Mouse (Mus musculus) CH12.LX (cell line): ENCODE results near the gene Lrmda. TPM values are rescaled to one million over a fixed set of nuclear protein-coding genes. Genes with fewer than 3 reads are reported as not detected.

ENCODE experiments used
- DNase-seq: peaks from one replicate; pipeline ENCODE4 v3.0.0-alpha.2; 2013; ENCODE audit errors: extremely low read depth
- H3K27ac ChIP-seq: 2 replicates; pipeline ENCODE4 v1.5.1; 2012; ENCODE audit warnings: low read depth, mild to moderate bottlenecking, control low read depth, moderate library complexity; ENCODE audit not compliant: insufficient read depth
- H3K27me3 ChIP-seq: replicated peaks from 2 replicates; pipeline ENCODE3; 2012; ENCODE audit warnings: inconsistent platforms
- H3K36me3 ChIP-seq, 2 experiments: replicated peaks in 1 of 2; 2 replicates each; pipeline versions ENCODE3 to v1.6.1; 2012; ENCODE audit warnings: inconsistent platforms in 1 of 2, low read length in 1 of 2, mild to moderate bottlenecking in 1 of 2, mixed read lengths in 1 of 2, moderate library complexity in 1 of 2; ENCODE audit not compliant: control insufficient read depth in 1 of 2, insufficient read depth in 1 of 2
- H3K4me1 ChIP-seq, 2 experiments: 2 replicates each; pipeline ENCODE4 v1.6.1; 2012; ENCODE audit warnings: inconsistent platforms in 1 of 2, moderate library complexity in 1 of 2; ENCODE audit not compliant: insufficient read depth in 2 of 2, control insufficient read depth in 1 of 2
- H3K4me2 ChIP-seq: 2 replicates; pipeline ENCODE4 v1.6.1; 2012; ENCODE audit warnings: low read depth, mild to moderate bottlenecking, control low read depth; ENCODE audit not compliant: poor library complexity, insufficient read depth, severe bottlenecking
- H3K4me3 ChIP-seq, 3 experiments: fragments of 150-350 bp in 1 of 3; sonication (generic) in 1 of 3; replicated peaks in 1 of 3; 2 replicates each; pipeline versions ENCODE3 to v1.5.1; 2011 to 2012; ENCODE audit warnings: low read depth in 2 of 3, low read length in 2 of 3, mild to moderate bottlenecking in 2 of 3, moderate library complexity in 2 of 3, control low read depth in 1 of 3, improper control_type of control experiment in 1 of 3, inconsistent platforms in 1 of 3, mixed read lengths in 1 of 3; ENCODE audit not compliant: poor library complexity in 1 of 3
- H3K79me2 ChIP-seq: replicated peaks from 2 replicates; pipeline ENCODE4 v1.6.1; 2012; ENCODE audit warnings: mild to moderate bottlenecking, moderate library complexity; ENCODE audit not compliant: control insufficient read depth, poor library complexity, insufficient read depth, severe bottlenecking; ENCODE audit errors: extremely low read depth
- H3K9ac ChIP-seq: 2 replicates; pipeline ENCODE4 v1.6.1; 2012; ENCODE audit warnings: low read depth, mild to moderate bottlenecking, control low read depth, moderate library complexity; ENCODE audit not compliant: insufficient read depth
- H3K9me3 ChIP-seq: replicated peaks from 2 replicates; pipeline ENCODE3; 2012; ENCODE audit warnings: low read length, inconsistent platforms, mixed read lengths
- BHLHE40 ChIP-seq: IDR thresholded peaks from 2 replicates; pipeline ENCODE4 v1.6.1; 2011; ENCODE audit warnings: mild to moderate bottlenecking, low read depth, low read length, improper control_type of control experiment
- CHD1 ChIP-seq: IDR thresholded peaks from 2 replicates; pipeline ENCODE4 v1.6.1; 2012; ENCODE audit warnings: low read depth, low read length, improper control_type of control experiment, inconsistent platforms
- ETS1 ChIP-seq: conservative IDR thresholded peaks from 2 replicates; pipeline ENCODE4 v1.6.1; 2012; ENCODE audit warnings: low read depth, mild to moderate bottlenecking, inconsistent platforms, low read length, improper control_type of control experiment, moderate library complexity
- GABPA ChIP-seq: IDR thresholded peaks from 2 replicates; pipeline ENCODE4 v1.6.1; 2012; ENCODE audit warnings: low read depth, low read length, improper control_type of control experiment, inconsistent platforms; ENCODE audit not compliant: insufficient replicate concordance
- HCFC1 ChIP-seq: IDR thresholded peaks from 2 replicates; pipeline ENCODE4 v1.6.1; 2012; ENCODE audit warnings: low read depth, mild to moderate bottlenecking, inconsistent platforms, low read length, improper control_type of control experiment
- IRF4 ChIP-seq: IDR thresholded peaks from 2 replicates; pipeline ENCODE4 v1.6.1; 2014; ENCODE audit warnings: low read depth, mild to moderate bottlenecking, inconsistent platforms, low read length, improper control_type of control experiment
- MAFK ChIP-seq: IDR thresholded peaks from 2 replicates; pipeline ENCODE4 v1.6.1; 2011; ENCODE audit warnings: low read length, improper control_type of control experiment; ENCODE audit not compliant: insufficient replicate concordance
- MAX ChIP-seq: IDR thresholded peaks from 2 replicates; pipeline ENCODE4 v1.6.1; 2011; ENCODE audit warnings: low read length, improper control_type of control experiment
- MXI1 ChIP-seq: IDR thresholded peaks from 2 replicates; pipeline ENCODE4 v1.6.1; 2011; ENCODE audit warnings: mild to moderate bottlenecking, low read depth, low read length, improper control_type of control experiment
- MYC ChIP-seq: IDR thresholded peaks from 2 replicates; pipeline ENCODE4 v1.6.1; 2011; ENCODE audit warnings: low read depth, mild to moderate bottlenecking, improper control_type of control experiment, low read length
- NRF1 ChIP-seq: IDR thresholded peaks from 2 replicates; pipeline ENCODE4 v1.6.1; 2014; ENCODE audit warnings: low read depth, mild to moderate bottlenecking, inconsistent platforms, low read length, improper control_type of control experiment, moderate library complexity
- POLR2A ChIP-seq: IDR thresholded peaks from 2 replicates; pipeline ENCODE4 v1.6.1; 2011; ENCODE audit warnings: low read depth, mild to moderate bottlenecking, improper control_type of control experiment, low read length
- POLR2AphosphoS2 ChIP-seq: IDR thresholded peaks from 2 replicates; pipeline ENCODE4 v1.6.1; 2011; ENCODE audit warnings: low read depth, low read length, improper control_type of control experiment
- RAD21 ChIP-seq: IDR thresholded peaks from 2 replicates; pipeline ENCODE4 v1.6.1; 2011; ENCODE audit warnings: low read depth, mild to moderate bottlenecking, low read length, improper control_type of control experiment, moderate library complexity
- RCOR1 ChIP-seq: conservative IDR thresholded peaks from 2 replicates; pipeline ENCODE4 v1.6.1; 2012; ENCODE audit warnings: low read depth, mild to moderate bottlenecking, inconsistent platforms, low read length, improper control_type of control experiment
- SIN3A ChIP-seq: IDR thresholded peaks from 2 replicates; pipeline ENCODE4 v1.6.1; 2012; ENCODE audit warnings: low read length, improper control_type of control experiment, inconsistent platforms
- SMC3 ChIP-seq: IDR thresholded peaks from 2 replicates; pipeline ENCODE4 v1.6.1; 2011; ENCODE audit warnings: low read depth, low read length, improper control_type of control experiment
- TBP ChIP-seq: conservative IDR thresholded peaks from 2 replicates; pipeline ENCODE4 v1.6.1; 2011; ENCODE audit warnings: low read depth, low read length, improper control_type of control experiment
- TCF12 ChIP-seq: IDR thresholded peaks from 2 replicates; pipeline ENCODE4 v1.6.1; 2014; ENCODE audit warnings: low read depth, mild to moderate bottlenecking, inconsistent platforms, low read length, improper control_type of control experiment
- UBTF ChIP-seq: IDR thresholded peaks from 2 replicates; pipeline ENCODE4 v1.6.1; 2012; ENCODE audit warnings: low read depth, mild to moderate bottlenecking, inconsistent platforms, low read length, improper control_type of control experiment, moderate library complexity
- USF1 ChIP-seq: IDR thresholded peaks from 2 replicates; pipeline ENCODE4 v1.6.1; 2014; ENCODE audit warnings: low read depth, mild to moderate bottlenecking, inconsistent platforms, low read length, improper control_type of control experiment
- USF2 ChIP-seq: conservative IDR thresholded peaks from 2 replicates; pipeline ENCODE4 v1.6.1; 2011; ENCODE audit warnings: low read depth, low read length, improper control_type of control experiment
- ZC3H11A ChIP-seq: IDR thresholded peaks from 2 replicates; pipeline ENCODE4 v1.6.1; 2012; ENCODE audit warnings: low read depth, mild to moderate bottlenecking, inconsistent platforms, low read length, improper control_type of control experiment
- ZKSCAN1 ChIP-seq: IDR thresholded peaks from 2 replicates; pipeline ENCODE4 v1.6.1; 2012; ENCODE audit warnings: low read depth, inconsistent platforms, low read length, improper control_type of control experiment, borderline replicate concordance
- dilution Hi-C: fragments of 300-500 bp; cut with MboI; formaldehyde crosslinking; loops from 2 replicates; pipeline ENCODE4 v1.14.3; 2020; ENCODE audit warnings: low sequenced_read_pairs; ENCODE audit not compliant: extremely low pct_unique_long_range_greater_than_20kb, extremely low pct_ligation_motif_present
- in situ Hi-C: fragments of 300-500 bp; cut with MboI; formaldehyde crosslinking; loops from 3 replicates; pipeline ENCODE4 v1.14.3; 2019; ENCODE audit warnings: low sequenced_read_pairs, low pct_ligation_motif_present, low pct_unique_long_range_greater_than_20kb, mixed read lengths
- polyA plus RNA-seq: library from polyadenylated mRNA; unstranded; fragments of >175 nt; gene quantifications from 2 replicates; pipeline ENCODE4 v1.2.1, GENCODE M21; 2012; ENCODE audit warnings: low read depth; ENCODE audit not compliant: insufficient read length
- total RNA-seq, 2 experiments: library from RNA; depleted of rRNA; stranded (reverse); fragments of 300-350 nt in 1 of 2; fragments of >200 nt in 1 of 2; gene quantifications; 2 replicates each; pipeline ENCODE4 v1.2.3; 2012 to 2014

Lrmda gene
- total and polyA plus RNA-seq, 3 experiments: 0.89 to 3.7 (median 1.9) TPM

DNA sequence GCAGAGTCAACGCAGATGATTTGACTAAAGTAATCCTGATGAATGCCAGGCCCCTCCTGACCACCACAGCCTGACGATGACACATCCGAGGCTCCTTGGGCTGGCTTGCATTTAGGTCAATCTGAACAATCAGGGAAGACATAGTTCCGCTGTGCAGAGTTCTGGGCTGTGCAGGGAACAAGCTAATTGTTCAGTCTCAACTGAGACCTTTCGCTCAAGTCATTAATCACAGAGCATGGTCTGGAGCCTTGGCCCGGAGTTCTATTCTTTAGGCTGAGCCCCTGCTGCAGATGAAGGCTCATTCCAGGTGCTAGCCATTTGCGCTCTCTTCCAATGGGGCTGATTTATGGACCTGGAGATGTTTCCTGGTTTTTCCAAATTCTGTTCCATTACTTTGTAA lies 844.6 kb downstream of the Lrmda start:
- H3K9ac ChIP-seq: no peak overlapping the region
- H3K36me3 ChIP-seq: no peaks in the 10 kb centered on the region
- no peaks in the 10 kb centered on the region for H3K9me3 ChIP-seq
- H3K4me1 ChIP-seq: peaks cover 0 to 23% of the 10 kb centered on the region in 2 experiments; a peak in 2 of 4 replicates
- no peaks in the 10 kb centered on the region for H3K79me2 ChIP-seq
- no peaks in the 10 kb centered on the region for H3K27me3 ChIP-seq
- dilution Hi-C loops: no loop called here
- no peak overlapping the region for H3K4me2 ChIP-seq
- no peak overlapping the region for H3K4me3 ChIP-seq
- TF ChIP-seq ZKSCAN1: no peak
- TF ChIP-seq TBP: no peak
- TF ChIP-seq CHD1: no peak
- TF ChIP-seq RAD21: no peak
- no peak for TF ChIP-seq USF1
- no peak for TF ChIP-seq NRF1
- no peak for TF ChIP-seq POLR2A
- no peak for TF ChIP-seq HCFC1
- no peak for TF ChIP-seq UBTF
- no peak for TF ChIP-seq IRF4
- no peak for TF ChIP-seq SMC3
- no peak for TF ChIP-seq SIN3A
- no peak for TF ChIP-seq ZC3H11A
- TF ChIP-seq TCF12: no peak
- no peak for TF ChIP-seq ETS1
- TF ChIP-seq MYC: no peak
- DNase-seq: no peak
- in situ Hi-C loops: no loop called here
- H3K27ac ChIP-seq: no peak overlapping the region

DNA sequence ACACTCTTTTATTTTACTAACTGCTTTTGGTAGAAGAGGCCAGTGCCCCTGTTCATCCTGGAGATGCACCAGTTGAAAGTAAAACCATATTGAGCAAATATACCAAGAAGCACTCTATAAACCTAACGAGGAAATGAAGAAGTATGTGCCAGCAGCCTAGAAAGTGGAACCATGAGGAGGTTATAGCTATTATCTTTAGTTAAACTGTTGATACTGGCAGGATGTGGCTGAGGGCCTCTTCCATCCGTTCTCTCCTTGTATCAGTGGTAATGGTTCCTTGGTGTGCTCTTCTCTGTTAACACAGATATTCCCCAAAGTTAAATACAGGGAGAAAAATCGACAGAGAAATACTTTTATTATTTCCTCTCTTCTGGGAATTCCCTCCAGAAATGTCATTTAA lies 855.1 kb downstream of the Lrmda start:
- Histone ChIP-seq H3K4me1 (no peaks in the 10 kb centered on the region; a peak in 1 of 4 replicates), H3K27me3 (no peaks in the 10 kb centered on the region), H3K4me3 (no peak overlapping the region), H3K27ac (no peak overlapping the region), H3K9me3 (no peaks in the 10 kb centered on the region), H3K36me3 (no peaks in the 10 kb centered on the region), H3K4me2 (no peak overlapping the region), H3K79me2 (no peaks in the 10 kb centered on the region), H3K9ac (no peak overlapping the region)
- in situ Hi-C loops: no loop called here
- dilution Hi-C loops: no loop called here
- DNase-seq: no peak
- no peak for TF ChIP-seq GABPA
- no peak for TF ChIP-seq MAX
- TF ChIP-seq TBP: no peak
- no peak for TF ChIP-seq MAFK
- TF ChIP-seq USF1: no peak
- TF ChIP-seq BHLHE40: no peak
- TF ChIP-seq NRF1: no peak
- TF ChIP-seq MXI1: no peak
- TF ChIP-seq RCOR1: no peak
- TF ChIP-seq SIN3A: no peak
- no peak for TF ChIP-seq POLR2A
- no peak for TF ChIP-seq USF2
- TF ChIP-seq IRF4: no peak
- no peak for TF ChIP-seq POLR2AphosphoS2
